Mouse (Mus musculus): ENCODE data around the gene Sf3b2. TPM values are rescaled to one million over a fixed set of nuclear protein-coding genes. Genes with fewer than 3 reads are reported as not detected.

Gene Sf3b2
- 100 to 1,000 TPM; 195 to 199 TPM for total RNA-seq (2021)
- long read RNA-seq, experiment 1, transcript Sf3b2-201 (21 exons, 3,222 nt) = major isoform, 224 of 301 reads
- long read RNA-seq, experiment 1, partial matches to known transcripts = 40 of 301 reads
- long read RNA-seq, experiment 1, other reads (novel, unspliced or antisense) = 35 of 301 reads
- long read RNA-seq, experiment 2, transcript Sf3b2-201 (21 exons, 3,222 nt) = major isoform, 219 of 338 reads
- long read RNA-seq, experiment 2, partial matches to known transcripts = 77 of 338 reads
- long read RNA-seq, experiment 2, other reads (novel, unspliced or antisense) = 41 of 338 reads

GRCm38 (mm10) chr19:5294972-5295735 is at the start of gene Sf3b2:
TSS of gene Sf3b2 (minus strand) at chr19:5295455.
- DNase-seq (ENCODE audit: low spot score in 2 of 2) = peak; percentile 99 to 100

- DNase-seq (ENCODE audit: low spot score in 2 of 2) = no peak
Observed at GRCm38 (mm10) chr19:5341360-5341759, 46.1 kb upstream of the Sf3b2 start.

GRCm38 (mm10) chr19:5337975-5338374 is 42.7 kb upstream of the Sf3b2 start:
- DNase-seq (ENCODE audit: low spot score in 2 of 2) = peak; percentile 56 to 69

- DNase-seq (ENCODE audit: low spot score in 2 of 2) = no peak
Observed at GRCm38 (mm10) chr19:5335441-5335840, 40.2 kb upstream of the Sf3b2 start, which contains the start of gene Catsper1. TSS of gene Catsper1 (plus strand) at chr19:5335741.

- DNase-seq (ENCODE audit: low spot score in 2 of 2) = no peak
Observed at GRCm38 (mm10) chr19:5334741-5335140, 39.5 kb upstream of the Sf3b2 start.

GRCm38 (mm10) chr19:5327970-5328369 is 32.7 kb upstream of the Sf3b2 start:
- no peak for DNase-seq (ENCODE audit: low spot score in 2 of 2)

- DNase-seq (ENCODE audit: low spot score in 2 of 2) = no peak
Observed at GRCm38 (mm10) chr19:5323801-5324200, 28.5 kb upstream of the Sf3b2 start.

- DNase-seq (ENCODE audit: low spot score in 2 of 2) = no peak
Observed at GRCm38 (mm10) chr19:5313189-5313588, 17.9 kb upstream of the Sf3b2 start.

GRCm38 (mm10) chr19:5309025-5309424 is 13.8 kb upstream of the Sf3b2 start:
- DNase-seq (ENCODE audit: low spot score in 2 of 2) = no peak

GRCm38 (mm10) chr19:5306968-5307734 is 11.9 kb upstream of the Sf3b2 start:
- peak in 1 of 2 experiments; percentile 25 for DNase-seq (ENCODE audit: low spot score in 2 of 2)

GRCm38 (mm10) chr19:5306279-5306678 is 11.0 kb upstream of the Sf3b2 start:
- DNase-seq (ENCODE audit: low spot score in 2 of 2) = peak in 1 of 2 experiments; percentile 17

GRCm38 (mm10) chr19:5302455-5302854 is 7.2 kb upstream of the Sf3b2 start:
- no peak for DNase-seq (ENCODE audit: low spot score in 2 of 2)

- no peak for DNase-seq (ENCODE audit: low spot score in 2 of 2)
Observed at GRCm38 (mm10) chr19:5300588-5300987, 5.3 kb upstream of the Sf3b2 start.

GRCm38 (mm10) chr19:5297903-5298800 is 2.9 kb upstream of the Sf3b2 start, which contains the start of gene Gal3st3:
TSS of gene Gal3st3 (plus strand) at chr19:5298331.
- DNase-seq (ENCODE audit: low spot score in 2 of 2) = peak; percentile 52 to 63

- peak; percentile 48 to 75 for DNase-seq (ENCODE audit: low spot score in 2 of 2)
Observed at GRCm38 (mm10) chr19:5296630-5297029, 1.4 kb upstream of the Sf3b2 start.

GRCm38 (mm10) chr19:5295736-5296075 is 451 bp upstream of the Sf3b2 start:
- DNase-seq (ENCODE audit: low spot score in 2 of 2) = no peak

GRCm38 (mm10) chr19:5278381-5278780 is 16.9 kb downstream of the Sf3b2 start:
- no peak for DNase-seq (ENCODE audit: low spot score in 2 of 2)

- DNase-seq (ENCODE audit: low spot score in 2 of 2) = no peak
Observed at GRCm38 (mm10) chr19:5277140-5277539, 18.1 kb downstream of the Sf3b2 start.

GRCm38 (mm10) chr19:5276531-5276930 is 18.7 kb downstream of the Sf3b2 start:
- DNase-seq (ENCODE audit: low spot score in 2 of 2) = no peak

- DNase-seq (ENCODE audit: low spot score in 2 of 2) = no peak
Observed at GRCm38 (mm10) chr19:5275736-5276135, 19.5 kb downstream of the Sf3b2 start.

- no peak for DNase-seq (ENCODE audit: low spot score in 2 of 2)
Observed at GRCm38 (mm10) chr19:5274641-5275040, 20.6 kb downstream of the Sf3b2 start.

Measured in layer of hippocampus, postnatal 14 days (tissue).